Mouse (Mus musculus): ENCODE results near the gene Atrnl1. TPM values are rescaled to one million over a fixed set of nuclear protein-coding genes. Genes with fewer than 3 reads are reported as not detected.

The Atrnl1 gene
- total RNA-seq, 2 experiments from 2014 or later, result 7.1 to 8.0 TPM

DNA sequence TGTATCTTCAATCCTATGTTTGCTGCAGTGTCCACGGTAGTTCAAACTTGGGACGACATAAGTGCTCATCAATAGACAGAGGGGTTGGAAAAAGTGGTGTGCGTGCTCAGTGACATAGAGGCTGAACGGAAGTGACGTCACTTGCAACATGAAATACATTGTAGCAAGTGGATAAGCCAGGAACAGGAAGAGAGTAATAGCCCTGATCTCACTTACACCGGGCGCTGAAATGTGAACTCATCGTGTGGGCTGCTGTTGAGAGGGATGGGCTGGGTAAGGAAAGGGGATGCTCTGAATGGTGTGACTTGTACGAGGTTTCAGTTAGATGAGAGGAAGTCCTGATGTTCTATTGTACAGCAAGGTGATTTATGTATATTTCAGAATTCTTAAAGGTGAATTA, 8.3 kb downstream of the Atrnl1 start:
- Histone ChIP-seq H3K4me3 (no peak overlapping the region), H3K27ac (no peak overlapping the region)
- TF ChIP-seq CTCF (IDR thresholded peaks at IDR 0.05), result no peak
- intact Hi-C loops (cut with DNase I), result no loop called here
- no peak for DNase-seq

DNA sequence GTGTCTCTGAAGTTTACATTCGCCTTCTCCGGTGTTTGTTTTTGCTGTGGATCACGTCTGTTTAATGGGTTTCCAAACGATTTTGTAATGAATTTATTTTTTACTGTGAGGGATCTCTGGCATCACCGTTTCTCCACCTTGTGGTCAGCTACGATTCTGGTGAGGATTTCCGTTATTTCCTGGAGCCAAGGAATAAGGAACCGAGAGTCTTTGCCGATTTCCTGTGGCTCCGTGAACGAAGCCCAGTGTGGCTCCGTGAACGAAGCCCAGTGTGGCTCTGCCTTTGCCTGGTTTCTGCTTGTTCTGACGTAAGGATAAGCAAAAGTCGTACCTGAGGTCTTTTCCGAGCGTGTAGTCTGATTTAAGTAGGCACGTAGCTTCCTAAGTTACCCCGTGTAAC, 11.0 kb downstream of the Atrnl1 start:
- intact Hi-C loops (cut with DNase I), result no loop called here
- Histone ChIP-seq H3K4me3 (peak overlapping the region; percentile 33), H3K27ac (no peak overlapping the region)
- no peak for TF ChIP-seq CTCF (IDR thresholded peaks at IDR 0.05)
- no peak for DNase-seq

DNA sequence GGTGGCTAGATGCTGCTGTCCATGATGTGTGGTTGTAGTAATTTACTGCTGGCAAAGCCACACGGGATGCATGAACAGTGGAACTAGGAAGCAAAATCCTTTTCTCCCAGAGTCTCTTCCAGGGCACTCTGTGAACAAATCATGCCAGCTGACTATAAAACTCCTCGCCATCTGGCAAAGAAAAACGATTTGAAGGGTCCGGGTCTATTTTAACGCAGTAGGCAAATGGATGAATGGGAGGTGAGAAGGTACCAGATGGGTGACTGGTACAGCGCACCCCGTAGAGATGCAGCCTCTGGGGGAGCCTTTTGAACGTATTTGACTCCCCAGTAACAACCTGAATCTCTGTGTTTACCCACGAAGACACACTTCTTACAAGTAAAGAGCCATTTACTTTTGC, 14.9 kb downstream of the Atrnl1 start:
- intact Hi-C loops (cut with DNase I), result no loop called here
- TF ChIP-seq CTCF (IDR thresholded peaks at IDR 0.05), result no peak

DNA sequence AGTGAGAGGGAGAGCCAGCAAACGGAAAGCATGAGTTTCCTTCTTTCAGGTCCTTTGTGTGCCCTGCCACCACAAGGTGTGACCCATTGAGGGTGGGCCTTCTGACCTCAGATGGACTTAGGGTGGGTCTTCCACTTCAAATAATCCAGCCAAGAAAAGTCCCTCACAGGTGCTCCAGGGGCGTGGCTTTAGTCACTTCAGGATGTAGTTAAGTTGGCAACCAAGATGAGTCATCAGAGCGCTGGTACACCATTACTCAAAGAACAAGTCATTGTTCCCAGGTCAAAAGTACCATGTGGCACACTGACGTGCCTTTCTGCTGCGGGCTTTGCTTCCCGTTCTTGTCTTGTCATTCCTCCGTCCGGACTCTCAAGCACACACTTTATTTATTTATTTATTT, 16.4 kb downstream of the Atrnl1 start:
- Histone ChIP-seq H3K4me3 (no peak overlapping the region), H3K27ac (no peak overlapping the region)
- no peak for DNase-seq
- no peak for TF ChIP-seq CTCF (IDR thresholded peaks at IDR 0.05)
- intact Hi-C loops (cut with DNase I), result no loop called here

More for the DNA sequence above, 14.9 kb downstream of the Atrnl1 start:
- DNase-seq, result no peak
- no peak overlapping the region for H3K4me3 ChIP-seq
- no peak overlapping the region for H3K27ac ChIP-seq

DNA sequence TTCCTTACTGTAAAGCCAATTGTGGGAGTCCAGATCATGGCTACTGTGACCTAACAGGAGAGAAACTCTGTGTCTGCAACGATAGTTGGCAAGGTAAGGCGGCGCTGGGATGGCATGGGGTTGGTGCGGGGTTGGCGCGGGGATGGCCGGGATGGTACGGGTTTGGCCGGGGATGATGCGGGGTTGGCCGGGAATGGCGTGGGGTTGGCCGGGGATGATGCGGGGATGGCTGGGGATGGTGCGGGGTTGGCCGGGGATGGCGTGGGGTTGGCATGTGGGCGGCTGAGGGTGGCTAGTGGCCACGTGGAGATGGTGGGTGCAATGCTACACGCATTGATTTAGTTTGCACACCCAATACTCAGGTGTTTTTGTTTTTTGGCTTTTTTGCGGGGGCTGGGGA, 31.7 kb downstream of the Atrnl1 start:
- H3K27ac ChIP-seq, result no peak overlapping the region
- H3K4me3 ChIP-seq, result no peak overlapping the region
- intact Hi-C loops (cut with DNase I), result loop anchor here (2.0 to 5.0 kb wide), 3 partner anchors 160 to 480 kb away; no protein-coding TSS in a partner anchor
- DNase-seq, result peak; percentile 27
- TF ChIP-seq CTCF (IDR thresholded peaks at IDR 0.05), result no peak

DNA sequence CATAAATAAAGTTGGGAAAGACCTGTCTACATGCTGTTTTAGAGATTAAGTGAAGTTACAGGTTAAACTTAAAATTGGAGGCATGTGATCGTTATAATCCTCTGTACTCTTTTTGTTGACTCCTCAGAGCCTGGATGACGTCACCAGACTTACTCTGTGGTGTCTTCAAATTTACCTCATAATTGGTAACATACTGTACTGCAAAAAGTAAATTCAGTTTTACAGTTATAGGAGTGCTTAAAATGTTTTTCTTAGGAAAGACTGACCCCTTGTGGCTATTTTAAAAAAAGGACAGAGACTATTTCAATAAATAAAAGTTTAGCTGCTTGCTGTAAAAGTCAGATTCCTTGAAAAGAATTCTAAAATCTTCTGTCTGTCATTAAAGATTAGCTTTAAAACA, 32.1 kb downstream of the Atrnl1 start:
- TF ChIP-seq CTCF (IDR thresholded peaks at IDR 0.05), result peak; percentile 77
- intact Hi-C loops (cut with DNase I), result loop anchor here (2.0 to 5.0 kb wide), 3 partner anchors 160 to 481 kb away; no protein-coding TSS in a partner anchor
- H3K27ac ChIP-seq, result no peak overlapping the region
- DNase-seq, result no peak
- H3K4me3 ChIP-seq, result no peak overlapping the region

DNA sequence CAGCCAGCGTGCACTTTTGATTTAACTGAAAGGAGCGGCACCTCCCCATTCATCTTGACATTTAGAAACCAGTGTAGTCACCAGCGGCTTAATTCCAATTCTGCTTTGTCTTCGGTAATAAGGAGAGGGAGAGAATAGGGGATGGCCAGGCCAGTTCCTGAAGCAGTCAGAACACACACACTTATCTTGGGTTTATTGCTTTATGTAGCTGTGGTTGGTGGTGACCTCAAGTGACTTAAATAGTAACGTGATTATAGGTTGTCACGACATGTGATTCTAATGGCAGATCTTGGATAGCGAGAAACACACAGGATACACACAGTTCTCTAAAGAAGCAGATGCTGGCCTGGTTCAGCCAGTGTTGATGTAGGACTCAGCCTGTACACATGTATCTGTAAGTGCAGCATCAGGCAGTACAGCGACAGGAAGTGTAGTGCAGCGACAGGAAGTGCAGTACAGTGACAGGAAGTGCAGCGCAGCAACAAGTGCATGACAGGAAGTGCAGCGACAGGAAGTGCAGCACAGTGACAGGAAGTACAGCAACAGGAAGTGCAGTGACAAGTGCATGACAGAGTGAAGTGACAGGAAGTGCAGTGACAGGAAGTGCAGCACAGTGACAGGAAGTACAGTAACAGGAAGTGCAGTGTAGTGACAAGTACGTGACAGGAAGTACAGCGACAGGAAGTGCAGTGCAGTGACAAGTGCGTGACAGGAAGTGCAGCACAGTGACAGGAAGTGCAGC, 37.5 kb downstream of the Atrnl1 start:
- intact Hi-C loops (cut with DNase I), result no loop called here
- Histone ChIP-seq H3K27ac (no peak overlapping the region), H3K4me3 (no peak overlapping the region)
- TF ChIP-seq CTCF (IDR thresholded peaks at IDR 0.05), result no peak
- DNase-seq, result no peak

DNA sequence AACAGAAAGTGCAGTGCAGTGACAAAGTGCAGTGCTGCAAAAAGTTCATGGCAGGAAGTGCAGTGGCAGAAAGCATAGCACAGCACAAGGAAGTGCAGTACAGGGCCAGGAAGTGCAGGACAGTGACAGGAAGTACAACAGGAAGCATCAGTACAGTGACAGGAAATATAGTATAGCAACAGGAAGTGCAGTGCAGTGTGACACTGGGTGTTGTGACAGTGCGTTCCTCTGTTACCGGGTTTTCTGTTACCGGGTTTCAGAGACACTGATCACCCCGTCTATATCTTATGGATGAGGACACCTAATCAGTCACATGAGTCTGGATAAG, 38.1 kb downstream of the Atrnl1 start:
- TF ChIP-seq CTCF (IDR thresholded peaks at IDR 0.05), result no peak
- H3K27ac ChIP-seq, result no peak overlapping the region
- intact Hi-C loops (cut with DNase I), result no loop called here
- no peak overlapping the region for H3K4me3 ChIP-seq
- DNase-seq, result no peak

DNA sequence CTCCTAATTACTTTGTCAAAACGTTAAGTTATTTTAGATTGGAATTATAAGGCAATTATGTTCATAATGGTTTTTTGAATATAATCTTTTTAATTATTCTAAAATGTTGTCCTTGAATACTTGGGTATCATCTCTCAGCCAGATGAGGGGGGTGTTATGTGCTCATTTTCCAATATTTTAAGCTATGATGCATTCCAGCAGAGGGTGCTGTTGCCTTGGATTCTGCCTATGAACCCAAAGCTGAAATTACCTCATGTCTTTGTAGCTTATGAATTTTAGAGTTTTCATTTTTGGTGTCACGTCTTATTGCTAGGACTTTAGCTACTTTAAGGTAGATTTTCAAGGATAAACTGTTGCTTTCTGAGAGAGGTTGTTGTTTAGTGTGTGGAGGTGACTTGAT, 44.2 kb downstream of the Atrnl1 start:
- peak; percentile 45 for DNase-seq
- TF ChIP-seq CTCF (IDR thresholded peaks at IDR 0.05), result peak; percentile 83
- Histone ChIP-seq H3K27ac (no peak overlapping the region), H3K4me3 (peak overlapping the region; percentile 1; the same call in 1 of the 2 replicates)
- intact Hi-C loops (cut with DNase I), result loop anchor here (2.0 to 10.0 kb wide), 2 partner anchors 904 to 970 kb away; no protein-coding TSS in a partner anchor

DNA sequence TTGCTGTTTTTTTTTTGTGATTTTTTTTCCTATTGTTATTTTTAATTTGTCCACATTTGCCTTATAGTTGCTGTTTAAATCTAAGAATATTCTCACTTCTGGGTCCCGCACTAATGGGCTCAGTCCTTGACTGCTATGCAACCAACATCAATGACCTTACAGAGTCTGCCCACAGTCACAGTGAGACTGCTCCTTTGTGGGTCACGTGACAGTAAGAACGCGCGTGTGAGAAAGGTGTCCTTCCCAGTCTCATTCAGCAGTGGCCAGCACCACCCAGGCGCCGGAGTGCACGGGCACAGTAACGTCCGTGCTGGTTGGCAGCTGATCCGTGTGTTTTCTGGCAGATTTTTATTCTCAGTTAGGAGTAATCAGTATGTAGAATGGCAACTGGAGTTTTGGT, 44.7 kb downstream of the Atrnl1 start:
- no peak overlapping the region for H3K27ac ChIP-seq
- intact Hi-C loops (cut with DNase I), result loop anchor here (2.0 to 10.0 kb wide), 2 partner anchors 903 to 969 kb away; no protein-coding TSS in a partner anchor
- TF ChIP-seq CTCF (IDR thresholded peaks at IDR 0.05), result no peak

DNA sequence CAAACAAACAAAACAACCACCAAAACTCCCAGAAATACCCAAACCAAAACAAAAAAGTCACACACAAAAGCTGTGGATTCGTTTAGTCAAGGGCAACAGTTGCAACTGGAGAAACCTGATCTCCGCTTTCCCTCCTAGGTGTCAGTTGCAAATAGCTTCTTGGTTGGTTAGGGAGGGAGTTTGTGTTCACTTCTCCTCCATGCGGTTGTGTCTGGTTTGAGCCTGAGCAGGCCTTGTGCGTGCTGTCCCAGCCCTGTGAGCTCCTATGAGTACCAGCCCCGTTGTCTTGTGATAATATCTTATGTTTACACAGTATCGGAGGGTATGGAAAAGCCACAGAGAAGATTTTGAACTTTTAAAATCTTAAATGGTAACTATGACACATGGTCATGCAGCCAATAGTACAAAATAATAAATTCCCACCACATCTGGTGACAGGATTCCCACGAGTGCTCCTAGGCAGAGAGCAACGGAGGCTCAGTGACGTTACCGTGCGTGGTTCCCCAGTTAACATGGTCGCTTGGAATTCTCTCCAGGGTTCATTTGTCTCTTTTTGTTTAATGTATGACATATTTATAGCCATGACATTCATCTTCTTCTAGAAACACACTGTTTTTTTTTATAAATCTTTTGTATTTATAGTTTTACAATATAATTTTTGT, 46.7 kb downstream of the Atrnl1 start:
- Histone ChIP-seq H3K27ac (peak overlapping the region; percentile 43; the same call in 1 of the 2 replicates), H3K4me3 (no peak overlapping the region)
- intact Hi-C loops (cut with DNase I), result loop anchor here (10.0 kb wide), 1 partner anchor 967 kb away; no protein-coding TSS in a partner anchor
- no peak for TF ChIP-seq CTCF (IDR thresholded peaks at IDR 0.05)
- no peak for DNase-seq

More for the DNA sequence above, 44.7 kb downstream of the Atrnl1 start:
- no peak for DNase-seq
- H3K4me3 ChIP-seq, result peak overlapping the region; percentile 1; the same call in 1 of the 2 replicates

DNA sequence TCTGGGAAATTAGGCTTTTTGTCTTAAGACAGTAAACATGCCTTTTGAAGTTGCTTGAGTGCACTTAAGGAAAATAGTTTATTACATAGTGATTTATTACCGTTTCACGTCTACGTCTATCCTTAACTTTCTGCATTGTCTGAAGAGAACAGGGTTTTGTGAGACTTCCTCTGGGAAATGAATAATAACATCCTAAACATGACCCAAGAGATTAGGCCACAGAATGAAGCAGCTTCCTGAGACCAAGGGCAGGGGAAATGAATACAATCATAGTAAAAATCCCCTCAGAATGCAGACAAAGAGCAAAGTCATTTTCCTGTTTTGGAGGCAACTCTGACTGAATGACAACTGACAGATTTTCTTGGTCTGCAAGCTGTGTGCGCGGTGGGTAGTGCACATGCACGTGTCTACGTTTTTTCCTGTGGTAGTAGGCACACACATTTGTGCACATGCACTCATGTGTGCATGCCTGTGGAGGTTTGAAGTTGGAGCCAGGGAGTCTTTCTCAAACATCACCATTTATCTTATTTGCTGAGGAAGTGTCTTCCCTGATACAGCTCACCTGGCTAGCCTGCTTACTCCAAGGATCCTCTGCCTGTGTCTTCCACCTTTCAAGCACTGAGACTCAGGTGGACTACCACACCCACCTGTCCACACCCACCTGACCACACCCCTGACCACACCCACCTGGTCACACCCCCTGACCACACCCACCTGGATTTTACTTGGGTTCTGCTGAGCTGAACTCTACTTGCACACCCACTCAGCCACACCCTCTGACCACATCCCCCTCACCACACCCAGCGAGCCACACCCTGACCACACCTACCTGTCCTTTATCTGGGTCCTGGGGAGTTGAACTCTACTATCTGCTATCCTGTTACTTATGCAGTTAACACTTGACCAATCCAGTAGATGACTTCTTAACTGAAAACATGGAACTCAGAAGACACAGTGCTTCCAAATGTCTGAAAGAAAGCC, 47.6 kb downstream of the Atrnl1 start:
- no peak overlapping the region for H3K4me3 ChIP-seq
- DNase-seq, result no peak
- no peak for TF ChIP-seq CTCF (IDR thresholded peaks at IDR 0.05)
- H3K27ac ChIP-seq, result no peak overlapping the region
- intact Hi-C loops (cut with DNase I), result loop anchor here (10.0 kb wide), 1 partner anchor 966 kb away; no protein-coding TSS in a partner anchor
